Mouse (Mus musculus) C2C12 (cell line): ENCODE measurements around the gene Myo6. TPM values are rescaled to one million over a fixed set of nuclear protein-coding genes. Genes with fewer than 3 reads are reported as not detected.

Source experiments
- H3K27me3 ChIP-seq: one replicate; pipeline ENCODE4 v1.6.1; 2011; ENCODE audit not compliant: control insufficient read depth, insufficient read depth, insufficient read length
- H3K36me3 ChIP-seq: one replicate; pipeline ENCODE4 v1.6.1; 2011; ENCODE audit not compliant: control insufficient read depth, insufficient read depth
- H3K4me3 ChIP-seq: one replicate; pipeline ENCODE4 v1.5.1; 2011; ENCODE audit warnings: mild to moderate bottlenecking, control low read depth; ENCODE audit not compliant: poor library complexity, insufficient read depth, severe bottlenecking
- H3K79me2 ChIP-seq: one replicate; pipeline ENCODE4 v1.6.1; 2011; ENCODE audit not compliant: control insufficient read depth, insufficient read depth
- H3K79me3 ChIP-seq: one replicate; pipeline ENCODE4 v1.6.1; 2011; ENCODE audit warnings: low read depth, control low read depth
- H3ac ChIP-seq: one replicate; pipeline ENCODE3; 2011; ENCODE audit warnings: low read depth; ENCODE audit not compliant: control insufficient read depth, insufficient read length
- CEBPB ChIP-seq: IDR thresholded peaks from one replicate; pipeline ENCODE4 v1.6.1; 2011; ENCODE audit warnings: low read depth, mild to moderate bottlenecking, control low read depth, moderate library complexity
- CTCF ChIP-seq: IDR thresholded peaks from one replicate; pipeline ENCODE4 v1.5.1; 2011; ENCODE audit not compliant: control insufficient read depth, insufficient read depth, insufficient read length
- FOSL1 ChIP-seq: IDR thresholded peaks from one replicate; pipeline ENCODE4 v1.8.0; 2011; ENCODE audit warnings: mild to moderate bottlenecking, low read length; ENCODE audit not compliant: poor library complexity, insufficient read depth, severe bottlenecking
- MAX ChIP-seq: IDR thresholded peaks from one replicate; pipeline ENCODE4 v1.6.1; 2011; ENCODE audit warnings: mild to moderate bottlenecking, control low read depth
- MYOD1 ChIP-seq: IDR thresholded peaks from one replicate; pipeline ENCODE4 v1.6.1; 2011; ENCODE audit warnings: low read depth; ENCODE audit not compliant: control insufficient read depth, insufficient read length
- MYOG ChIP-seq: IDR thresholded peaks from one replicate; pipeline ENCODE4 v1.6.1; 2011; ENCODE audit not compliant: control insufficient read depth, insufficient read length; ENCODE audit errors: extremely low read depth
- USF1 ChIP-seq: IDR thresholded peaks from one replicate; pipeline ENCODE4 v1.6.1; 2011; ENCODE audit warnings: low read depth, mild to moderate bottlenecking, control low read depth, moderate library complexity
- polyA plus RNA-seq: library from polyadenylated mRNA; unstranded; fragments of >200 nt; fragmentation: generic; extraction: Trizol; gene quantifications from one replicate; pipeline ENCODE4 v1.2.1, GENCODE M21; 2012; ENCODE audit warnings: missing spikeins

Gene Myo6
- polyA plus RNA-seq, 1 experiment, result 1.3 TPM

DNA sequence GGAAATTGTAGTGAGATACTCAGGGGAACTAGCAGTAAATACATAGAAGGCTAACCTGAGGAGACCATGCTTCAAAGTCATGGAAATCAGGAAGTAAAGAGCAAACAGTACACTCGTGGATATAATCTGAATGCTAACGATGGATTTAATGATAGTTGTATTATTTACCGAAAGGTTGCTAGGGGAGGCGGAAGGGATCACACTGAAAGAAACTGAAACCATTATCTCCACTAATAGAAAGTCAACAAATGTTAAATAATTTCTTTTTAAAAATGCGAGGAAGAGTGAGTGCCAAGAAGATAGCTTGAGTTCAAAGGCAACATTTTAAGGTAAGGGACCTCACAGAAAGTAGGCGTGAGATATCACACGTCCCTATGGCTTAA, 186.5 kb downstream of the Myo6 start:
- no peaks in the 10 kb centered on the region for H3K36me3 ChIP-seq
- no peaks in the 10 kb centered on the region for H3K79me3 ChIP-seq
- TF ChIP-seq FOSL1 (no peak), MYOD1 (no peak), MAX (no peak), MYOG (no peak), CTCF (no peak), USF1 (no peak), CEBPB (no peak)
- no peaks in the 10 kb centered on the region for H3K79me2 ChIP-seq
- no peak overlapping the region for H3K4me3 ChIP-seq
- H3ac ChIP-seq, result no peak overlapping the region
- no peaks in the 10 kb centered on the region for H3K27me3 ChIP-seq

- Histone ChIP-seq H3K36me3 (no peaks in the 10 kb centered on the region), H3K79me2 (no peaks in the 10 kb centered on the region), H3K27me3 (no peaks in the 10 kb centered on the region), H3K79me3 (no peaks in the 10 kb centered on the region), H3K4me3 (no peak overlapping the region), H3ac (no peak overlapping the region)
- TF ChIP-seq CEBPB (no peak), FOSL1 (no peak), MYOD1 (no peak), MAX (no peak), USF1 (no peak), MYOG (no peak), CTCF (no peak)
Measured at GRCm38 (mm10) chr9:80351678-80352331, 187.0 kb downstream of the Myo6 start.

DNA sequence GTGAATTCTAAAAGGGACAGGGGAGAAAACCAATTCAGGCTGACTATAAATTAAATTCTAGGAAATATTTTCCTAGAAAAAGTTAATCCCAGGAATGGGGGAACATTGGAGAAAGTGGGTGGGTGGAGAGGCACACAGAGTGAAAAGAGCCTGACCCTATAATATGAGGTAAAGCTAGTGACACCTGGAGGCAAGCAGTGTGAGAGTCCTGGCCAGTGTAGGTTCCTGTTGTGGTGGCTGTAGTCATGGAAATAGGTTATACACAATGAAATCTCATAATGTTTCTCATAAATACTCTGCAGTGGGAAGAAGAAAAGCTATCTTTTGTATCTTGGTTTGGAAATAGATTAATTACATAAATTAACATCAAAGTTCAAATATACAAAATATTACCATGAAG, 195.2 kb downstream of the Myo6 start:
- Histone ChIP-seq H3K36me3 (no peaks in the 10 kb centered on the region), H3K4me3 (no peak overlapping the region), H3K79me2 (no peaks in the 10 kb centered on the region), H3ac (no peak overlapping the region), H3K27me3 (no peaks in the 10 kb centered on the region), H3K79me3 (no peaks in the 10 kb centered on the region)
- TF ChIP-seq MYOG, result no peak
- no peak for TF ChIP-seq MAX
- TF ChIP-seq CEBPB, result no peak
- no peak for TF ChIP-seq USF1
- no peak for TF ChIP-seq FOSL1
- TF ChIP-seq CTCF, result no peak
- TF ChIP-seq MYOD1, result no peak

Other genes starting within 250 kb of the Myo6 start
- gene Filip1, start 152.2 kb upstream of the Myo6 start, polyA plus RNA-seq, result 0.01 TPM
- gene Senp6, start 98.1 kb upstream of the Myo6 start, polyA plus RNA-seq, result 15.5 TPM